Mouse (Mus musculus): Measurements from ENCODE around the gene Hoxb8. TPM values are rescaled to one million over a fixed set of nuclear protein-coding genes. Genes with fewer than 3 reads are reported as not detected.
A peak's percentile ranks its signal among the peaks of the same experiment; 100 is the strongest.

The Hoxb8 gene
- polyA plus RNA-seq, 1 experiment from 2014 or later, result 0.30 TPM

- Histone ChIP-seq H3K9me3 (no peaks in the 10 kb centered on the region), H3K4me1 (peaks cover 28% of the 10 kb centered on the region), H3K27me3 (ENCODE audit: insufficient read depth, poor library complexity, severe bottlenecking) (peaks cover 100% of the 10 kb centered on the region), H3K27ac (peak overlapping the region; percentile 56; the same call in 1 of the 2 replicates), H3K4me3 (peak overlapping the region; percentile 47), H3K36me3 (no peaks in the 10 kb centered on the region)
- WGBS, result 2% methylated on average over 31 of the region's 31 CpGs
- peak; percentile 85 for DNase-seq (ENCODE audit: low spot score)
Observed at GRCm38 (mm10) chr11:96311520-96312417, 30.1 kb downstream of the Hoxb8 start.

GRCm38 (mm10) chr11:96313134-96313533 lies 31.4 kb downstream of the Hoxb8 start:
- H3K4me3 ChIP-seq, result no peak overlapping the region
- WGBS, result 26% methylated on average over 2 of the region's 2 CpGs

GRCm38 (mm10) chr11:96313806-96314428 lies 32.2 kb downstream of the Hoxb8 start:
- Histone ChIP-seq H3K36me3 (no peaks in the 10 kb centered on the region), H3K27me3 (ENCODE audit: insufficient read depth, poor library complexity, severe bottlenecking) (peaks cover 99% of the 10 kb centered on the region), H3K9me3 (no peaks in the 10 kb centered on the region), H3K4me1 (peaks cover 37% of the 10 kb centered on the region), H3K27ac (no peak overlapping the region; the same call in 1 of the 2 replicates), H3K4me3 (0 out of 2 replicates have a peak overlapping the region, but pooled peaks have one; percentile 46)
- no peak for DNase-seq (ENCODE audit: low spot score)
- WGBS, result 13% methylated on average over 12 of the region's 12 CpGs

More at GRCm38 (mm10) chr11:96313134-96313533, 31.4 kb downstream of the Hoxb8 start:
- no peaks in the 10 kb centered on the region for H3K9me3 ChIP-seq
- H3K27ac ChIP-seq, result no peak overlapping the region
- DNase-seq (ENCODE audit: low spot score), result no peak
- peaks cover 100% of the 10 kb centered on the region for H3K27me3 ChIP-seq (ENCODE audit: insufficient read depth, poor library complexity, severe bottlenecking)
- no peaks in the 10 kb centered on the region for H3K36me3 ChIP-seq
- H3K4me1 ChIP-seq, result peaks cover 31% of the 10 kb centered on the region

- Histone ChIP-seq H3K4me3 (peak overlapping the region; percentile 46), H3K36me3 (no peaks in the 10 kb centered on the region), H3K9me3 (no peaks in the 10 kb centered on the region), H3K4me1 (peaks cover 43% of the 10 kb centered on the region), H3K27me3 (ENCODE audit: insufficient read depth, poor library complexity, severe bottlenecking) (peaks cover 99% of the 10 kb centered on the region), H3K27ac (peak overlapping the region; percentile 74)
- WGBS, result 1% methylated on average over 34 of the region's 34 CpGs
- no peak for DNase-seq (ENCODE audit: low spot score)
Observed at GRCm38 (mm10) chr11:96314671-96315343, 33.1 kb downstream of the Hoxb8 start.

- 5% methylated on average over 5 of the region's 5 CpGs for WGBS
- Histone ChIP-seq H3K4me1 (peaks cover 48% of the 10 kb centered on the region), H3K4me3 (peak overlapping the region; percentile 46), H3K27ac (peak overlapping the region; percentile 74), H3K36me3 (no peaks in the 10 kb centered on the region), H3K9me3 (no peaks in the 10 kb centered on the region), H3K27me3 (ENCODE audit: insufficient read depth, poor library complexity, severe bottlenecking) (peaks cover 99% of the 10 kb centered on the region)
- DNase-seq (ENCODE audit: low spot score), result no peak
Observed at GRCm38 (mm10) chr11:96315344-96315681, 33.6 kb downstream of the Hoxb8 start.

- 10% methylated on average over 18 of the region's 18 CpGs for whole genome bisulfite sequencing
- Histone ChIP-seq H3K9me3 (no peaks in the 10 kb centered on the region), H3K4me3 (no peak overlapping the region), H3K36me3 (no peaks in the 10 kb centered on the region), H3K27ac (no peak overlapping the region), H3K4me1 (peaks cover 37% of the 10 kb centered on the region), H3K27me3 (ENCODE audit: insufficient read depth, poor library complexity, severe bottlenecking) (peaks cover 99% of the 10 kb centered on the region)
- no peak for DNase-seq (ENCODE audit: low spot score)
Observed at GRCm38 (mm10) chr11:96316696-96317607, 35.2 kb downstream of the Hoxb8 start.

GRCm38 (mm10) chr11:96317608-96318367 lies 36.1 kb downstream of the Hoxb8 start, which contains the start of gene Hoxb4:
Gene Hoxb4 (plus strand): TSS chr11:96318267.
- Histone ChIP-seq H3K36me3 (no peaks in the 10 kb centered on the region), H3K27me3 (ENCODE audit: insufficient read depth, poor library complexity, severe bottlenecking) (peaks cover 99% of the 10 kb centered on the region), H3K27ac (peak within 1 kb of the TSS; percentile 89), H3K4me3 (peak within 1 kb of the TSS; percentile 71), H3K9me3 (no peaks in the 10 kb centered on the region), H3K4me1 (peaks cover 34% of the 10 kb centered on the region)
- 2% methylated on average over 28 of the region's 28 CpGs for WGBS
- no peak for DNase-seq (ENCODE audit: low spot score)

GRCm38 (mm10) chr11:96318368-96319070 lies 36.8 kb downstream of the Hoxb8 start:
- no peak for DNase-seq (ENCODE audit: low spot score)
- Histone ChIP-seq H3K4me1 (peaks cover 34% of the 10 kb centered on the region), H3K36me3 (no peaks in the 10 kb centered on the region), H3K27ac (peak overlapping the region; percentile 89), H3K4me3 (peak overlapping the region; percentile 71), H3K27me3 (ENCODE audit: insufficient read depth, poor library complexity, severe bottlenecking) (peaks cover 99% of the 10 kb centered on the region), H3K9me3 (no peaks in the 10 kb centered on the region)
- WGBS, result 1% methylated on average over 45 of the region's 45 CpGs

GRCm38 (mm10) chr11:96319071-96319902 lies 37.6 kb downstream of the Hoxb8 start:
- H3K36me3 ChIP-seq, result no peaks in the 10 kb centered on the region
- H3K4me3 ChIP-seq, result peak overlapping the region; percentile 71
- H3K4me1 ChIP-seq, result peaks cover 28% of the 10 kb centered on the region
- peaks cover 99% of the 10 kb centered on the region for H3K27me3 ChIP-seq (ENCODE audit: insufficient read depth, poor library complexity, severe bottlenecking)
- no peaks in the 10 kb centered on the region for H3K9me3 ChIP-seq
- under 1% methylated on average over 34 of the region's 34 CpGs for WGBS
- H3K27ac ChIP-seq, result peak overlapping the region; percentile 89
- DNase-seq (ENCODE audit: low spot score), result no peak

- no peaks in the 10 kb centered on the region for H3K36me3 ChIP-seq
- H3K27me3 ChIP-seq (ENCODE audit: insufficient read depth, poor library complexity, severe bottlenecking), result peaks cover 99% of the 10 kb centered on the region
- peak overlapping the region; percentile 89 for H3K27ac ChIP-seq
- no peaks in the 10 kb centered on the region for H3K9me3 ChIP-seq
- WGBS, result under 1% methylated on average over 29 of the region's 29 CpGs
- DNase-seq (ENCODE audit: low spot score), result no peak
- H3K4me1 ChIP-seq, result peaks cover 24% of the 10 kb centered on the region
- peak overlapping the region; percentile 71 for H3K4me3 ChIP-seq
Observed at GRCm38 (mm10) chr11:96319910-96320309, 38.2 kb downstream of the Hoxb8 start.
